Mouse (Mus musculus): ENCODE results near the gene Epha5. TPM values are rescaled to one million over a fixed set of nuclear protein-coding genes. Genes with fewer than 3 reads are reported as not detected.

Gene Epha5
- 5.9 and 6.6 TPM in 2 replicates for polyA plus RNA-seq (2014; fragmentation: Nextera tagmentation; extraction: Ambion mirVana)

GRCm38 (mm10) chr5:84417062-84417879, at the start of gene Epha5:
Gene Epha5 (minus strand): TSS chr5:84417382.
- Histone ChIP-seq H3K4me1 (ENCODE audit: control insufficient read depth, insufficient read depth, low read length) (no peaks in the 10 kb centered on the region), H3K27ac (ENCODE audit: low read length) (no peak within 1 kb of the TSS; the same call in 1 of the 2 replicates), H3K4me3 (ENCODE audit: low read depth, low read length) (peak within 1 kb of the TSS; percentile 57), H3K4me2 (replicated peaks; ENCODE audit: low read depth, low read length) (peak within 1 kb of the TSS; percentile 99), H3K36me3 (ENCODE audit: control insufficient read depth, insufficient read depth, low read length) (no peaks in the 10 kb centered on the region), H3K27me3 (ENCODE audit: control insufficient read depth, insufficient read depth, low read length) (0 out of 2 replicates have a peak, but pooled peaks cover 7% of the 10 kb centered on the region), H3K9ac (replicated peaks; ENCODE audit: low read depth, low read length) (peak within 1 kb of the TSS; percentile 48; the same call in 1 of the 2 replicates), H3K9me3 (ENCODE audit: control insufficient read depth, low read depth, low read length) (no peaks in the 10 kb centered on the region)
- WGBS: under 1% methylated on average over 65 of the region's 67 CpGs
- ATAC-seq (ENCODE audit: insufficient number of reproducible peaks, insufficient read depth, low FRiP score, low read depth): peak; percentile 94

- H3K4me2 ChIP-seq (replicated peaks; ENCODE audit: low read depth, low read length): no peak overlapping the region
- WGBS: 76% methylated on average over 3 of the region's 3 CpGs
- H3K4me1 ChIP-seq (ENCODE audit: control insufficient read depth, insufficient read depth, low read length): no peaks in the 10 kb centered on the region
- H3K9ac ChIP-seq (replicated peaks; ENCODE audit: low read depth, low read length): no peak overlapping the region
- no peaks in the 10 kb centered on the region for H3K27me3 ChIP-seq (ENCODE audit: control insufficient read depth, insufficient read depth, low read length)
- H3K9me3 ChIP-seq (ENCODE audit: control insufficient read depth, low read depth, low read length): no peaks in the 10 kb centered on the region
- ATAC-seq (ENCODE audit: insufficient number of reproducible peaks, insufficient read depth, low FRiP score, low read depth): no peak
- H3K27ac ChIP-seq (ENCODE audit: low read length): no peak overlapping the region
- no peak overlapping the region for H3K4me3 ChIP-seq (ENCODE audit: low read depth, low read length)
- H3K36me3 ChIP-seq (ENCODE audit: control insufficient read depth, insufficient read depth, low read length): no peaks in the 10 kb centered on the region
Observed at GRCm38 (mm10) chr5:84456216-84456615, 39.0 kb upstream of the Epha5 start.

- no peaks in the 10 kb centered on the region for H3K36me3 ChIP-seq (ENCODE audit: control insufficient read depth, insufficient read depth, low read length)
- H3K27me3 ChIP-seq (ENCODE audit: control insufficient read depth, insufficient read depth, low read length): no peaks in the 10 kb centered on the region
- H3K4me1 ChIP-seq (ENCODE audit: control insufficient read depth, insufficient read depth, low read length): no peaks in the 10 kb centered on the region
- WGBS: 72% methylated on average over 4 of the region's 4 CpGs
- ATAC-seq (ENCODE audit: insufficient number of reproducible peaks, insufficient read depth, low FRiP score, low read depth): no peak
- H3K9ac ChIP-seq (replicated peaks; ENCODE audit: low read depth, low read length): no peak overlapping the region
- no peaks in the 10 kb centered on the region for H3K9me3 ChIP-seq (ENCODE audit: control insufficient read depth, low read depth, low read length)
- no peak overlapping the region for H3K4me2 ChIP-seq (replicated peaks; ENCODE audit: low read depth, low read length)
- no peak overlapping the region for H3K4me3 ChIP-seq (ENCODE audit: low read depth, low read length)
- H3K27ac ChIP-seq (ENCODE audit: low read length): no peak overlapping the region
Observed at GRCm38 (mm10) chr5:84454641-84455040, 37.5 kb upstream of the Epha5 start.

- Histone ChIP-seq H3K9ac (replicated peaks; ENCODE audit: low read depth, low read length) (no peak overlapping the region), H3K9me3 (ENCODE audit: control insufficient read depth, low read depth, low read length) (no peaks in the 10 kb centered on the region), H3K4me2 (replicated peaks; ENCODE audit: low read depth, low read length) (no peak overlapping the region), H3K4me1 (ENCODE audit: control insufficient read depth, insufficient read depth, low read length) (no peaks in the 10 kb centered on the region), H3K36me3 (ENCODE audit: control insufficient read depth, insufficient read depth, low read length) (no peaks in the 10 kb centered on the region), H3K4me3 (ENCODE audit: low read depth, low read length) (no peak overlapping the region), H3K27me3 (ENCODE audit: control insufficient read depth, insufficient read depth, low read length) (no peaks in the 10 kb centered on the region), H3K27ac (ENCODE audit: low read length) (no peak overlapping the region)
- ATAC-seq (ENCODE audit: insufficient number of reproducible peaks, insufficient read depth, low FRiP score, low read depth): no peak
- 73% methylated on average over 2 of the region's 2 CpGs for WGBS
Observed at GRCm38 (mm10) chr5:84453839-84454238, 36.7 kb upstream of the Epha5 start.

- no peaks in the 10 kb centered on the region for H3K9me3 ChIP-seq (ENCODE audit: control insufficient read depth, low read depth, low read length)
- H3K4me2 ChIP-seq (replicated peaks; ENCODE audit: low read depth, low read length): no peak overlapping the region
- no peak overlapping the region for H3K27ac ChIP-seq (ENCODE audit: low read length)
- 93% methylated on average over 2 of the region's 2 CpGs for WGBS
- no peaks in the 10 kb centered on the region for H3K27me3 ChIP-seq (ENCODE audit: control insufficient read depth, insufficient read depth, low read length)
- no peak overlapping the region for H3K9ac ChIP-seq (replicated peaks; ENCODE audit: low read depth, low read length)
- no peak for ATAC-seq (ENCODE audit: insufficient number of reproducible peaks, insufficient read depth, low FRiP score, low read depth)
- no peaks in the 10 kb centered on the region for H3K4me1 ChIP-seq (ENCODE audit: control insufficient read depth, insufficient read depth, low read length)
- H3K36me3 ChIP-seq (ENCODE audit: control insufficient read depth, insufficient read depth, low read length): no peaks in the 10 kb centered on the region
- H3K4me3 ChIP-seq (ENCODE audit: low read depth, low read length): no peak overlapping the region
Observed at GRCm38 (mm10) chr5:84440232-84440631, 23.1 kb upstream of the Epha5 start.

GRCm38 (mm10) chr5:84415961-84416821, 991 bp downstream of the Epha5 start:
- H3K27me3 ChIP-seq (ENCODE audit: control insufficient read depth, insufficient read depth, low read length): 0 out of 2 replicates have a peak, but pooled peaks cover 7% of the 10 kb centered on the region
- H3K4me2 ChIP-seq (replicated peaks; ENCODE audit: low read depth, low read length): peak overlapping the region; percentile 99
- peak overlapping the region; percentile 57 for H3K4me3 ChIP-seq (ENCODE audit: low read depth, low read length)
- no peaks in the 10 kb centered on the region for H3K4me1 ChIP-seq (ENCODE audit: control insufficient read depth, insufficient read depth, low read length)
- no peaks in the 10 kb centered on the region for H3K36me3 ChIP-seq (ENCODE audit: control insufficient read depth, insufficient read depth, low read length)
- H3K9ac ChIP-seq (replicated peaks; ENCODE audit: low read depth, low read length): no peak overlapping the region
- H3K27ac ChIP-seq (ENCODE audit: low read length): no peak overlapping the region
- no peaks in the 10 kb centered on the region for H3K9me3 ChIP-seq (ENCODE audit: control insufficient read depth, low read depth, low read length)
- no peak; the same call in 1 of the 2 replicates for ATAC-seq (ENCODE audit: insufficient number of reproducible peaks, insufficient read depth, low FRiP score, low read depth)
- WGBS: under 1% methylated on average over 45 of the region's 45 CpGs

- H3K27me3 ChIP-seq (ENCODE audit: control insufficient read depth, insufficient read depth, low read length): 0 out of 2 replicates have a peak, but pooled peaks cover 7% of the 10 kb centered on the region
- no peaks in the 10 kb centered on the region for H3K9me3 ChIP-seq (ENCODE audit: control insufficient read depth, low read depth, low read length)
- H3K4me2 ChIP-seq (replicated peaks; ENCODE audit: low read depth, low read length): peak overlapping the region; percentile 99
- no peak overlapping the region for H3K27ac ChIP-seq (ENCODE audit: low read length)
- 9% methylated on average over 8 of the region's 8 CpGs for WGBS
- no peak overlapping the region for H3K9ac ChIP-seq (replicated peaks; ENCODE audit: low read depth, low read length)
- no peaks in the 10 kb centered on the region for H3K4me1 ChIP-seq (ENCODE audit: control insufficient read depth, insufficient read depth, low read length)
- ATAC-seq (ENCODE audit: insufficient number of reproducible peaks, insufficient read depth, low FRiP score, low read depth): no peak
- peak overlapping the region; percentile 57; the same call in 1 of the 2 replicates for H3K4me3 ChIP-seq (ENCODE audit: low read depth, low read length)
- H3K36me3 ChIP-seq (ENCODE audit: control insufficient read depth, insufficient read depth, low read length): no peaks in the 10 kb centered on the region
Observed at GRCm38 (mm10) chr5:84414931-84415431, 2.2 kb downstream of the Epha5 start.

DNA sequence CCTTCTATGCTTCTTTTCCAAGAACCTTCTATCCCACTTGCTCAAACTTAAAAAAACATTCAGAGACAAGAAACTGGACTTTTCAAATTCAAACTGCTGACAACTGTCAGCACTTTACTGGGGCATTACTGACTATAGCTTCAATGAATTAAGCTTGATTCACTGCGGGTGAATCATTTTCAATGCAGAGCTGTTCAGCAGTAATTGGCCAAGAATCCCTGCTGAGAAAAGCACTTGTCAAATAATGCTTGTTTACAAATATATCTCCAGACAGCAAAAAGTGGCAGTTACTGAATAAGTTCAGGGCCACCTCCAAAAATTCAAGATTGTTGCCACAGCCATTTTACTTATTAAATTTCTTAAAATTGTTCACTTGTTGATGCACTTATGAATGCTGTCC, 4.2 kb downstream of the Epha5 start:
- H3K9me3 ChIP-seq (ENCODE audit: control insufficient read depth, low read depth, low read length): no peaks in the 10 kb centered on the region
- no peak overlapping the region for H3K4me2 ChIP-seq (replicated peaks; ENCODE audit: low read depth, low read length)
- H3K27me3 ChIP-seq (ENCODE audit: control insufficient read depth, insufficient read depth, low read length): 0 out of 2 replicates have a peak, but pooled peaks cover 7% of the 10 kb centered on the region
- no peak overlapping the region for H3K9ac ChIP-seq (replicated peaks; ENCODE audit: low read depth, low read length)
- WGBS: 58% methylated on average over 1 of the region's 1 CpGs
- ATAC-seq (ENCODE audit: insufficient number of reproducible peaks, insufficient read depth, low FRiP score, low read depth): no peak
- no peaks in the 10 kb centered on the region for H3K36me3 ChIP-seq (ENCODE audit: control insufficient read depth, insufficient read depth, low read length)
- no peaks in the 10 kb centered on the region for H3K4me1 ChIP-seq (ENCODE audit: control insufficient read depth, insufficient read depth, low read length)
- no peak overlapping the region for H3K27ac ChIP-seq (ENCODE audit: low read length)
- H3K4me3 ChIP-seq (ENCODE audit: low read depth, low read length): no peak overlapping the region

Measured in stomach, embryonic 14.5 days (tissue).